Mouse (Mus musculus): ENCODE measurements around the gene Hecw2.

DNA sequence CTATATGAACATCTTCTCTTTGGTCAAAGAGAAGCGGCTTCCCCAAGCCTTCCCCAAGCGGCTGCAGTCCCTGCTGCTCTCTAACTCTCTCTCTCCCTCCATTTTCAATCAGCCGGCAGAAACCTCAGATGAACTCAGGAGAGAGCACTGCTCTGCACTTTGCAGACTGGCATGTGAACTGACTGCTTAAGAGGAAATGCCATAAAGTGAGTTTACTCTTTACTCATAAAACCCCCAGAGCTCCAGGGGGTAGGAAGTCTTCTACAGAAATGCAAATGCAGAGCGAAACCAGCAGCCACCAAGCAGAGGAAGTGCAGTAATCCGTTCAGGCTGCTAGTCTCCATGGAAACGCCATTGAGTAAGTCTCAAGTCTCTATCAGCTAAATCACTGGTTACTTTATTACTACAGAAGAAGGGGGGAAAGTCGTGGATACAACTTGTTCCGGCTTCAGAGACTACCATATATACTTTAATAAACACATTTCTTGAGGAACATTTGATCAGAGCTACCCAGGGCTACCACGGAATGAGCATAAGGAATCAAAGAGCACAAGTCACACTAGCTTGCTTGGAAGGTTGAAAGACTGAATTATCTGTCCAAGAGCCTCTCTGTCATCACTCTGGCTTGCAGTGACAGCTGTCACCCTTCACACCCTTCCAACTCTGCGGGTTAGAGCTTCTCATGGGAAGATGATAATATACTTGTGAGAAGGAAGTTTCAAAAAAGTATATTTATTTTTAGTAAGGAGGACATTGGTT, 371.1 kb downstream of the Hecw2 start:
- TF ChIP-seq CTCF (IDR thresholded peaks at IDR 0.05) (no peak), POLR2A (IDR thresholded peaks at IDR 0.05; ENCODE audit: insufficient read depth, low read depth, low read length) (no peak), EP300 (IDR thresholded peaks at IDR 0.05; ENCODE audit: insufficient read depth, low read depth, low read length) (no peak)
